Mouse (Mus musculus) brain, embryonic 14.5 days (tissue): Measurements from ENCODE around the gene Aig1.

Experiments
- CTCF ChIP-seq: fragments of 200-500 bp; IDR thresholded peaks from 2 replicates; pipeline ENCODE4 v1.5.1; 2012; ENCODE audit warnings: inconsistent platforms, mild to moderate bottlenecking, moderate library complexity, borderline replicate concordance; ENCODE audit not compliant: insufficient read depth, insufficient read length; ENCODE audit errors: extremely low read depth
- POLR2A ChIP-seq: fragments of 200-500 bp; IDR thresholded peaks from 2 replicates; pipeline ENCODE4 v1.6.1; 2012; ENCODE audit warnings: mild to moderate bottlenecking, inconsistent platforms, borderline replicate concordance; ENCODE audit not compliant: poor library complexity, insufficient read depth, insufficient read length, severe bottlenecking; ENCODE audit errors: extremely low read depth

GRCm38 (mm10) chr10:13834056-13834455 lies 34.7 kb downstream of the Aig1 start:
- TF ChIP-seq POLR2A (no peak), CTCF (no peak)
